Mouse (Mus musculus) ES-Bruce4 (cell line): ENCODE results near the gene Mycbp2.

Experiments used
- CTCF ChIP-seq: IDR thresholded peaks from one replicate; pipeline ENCODE4 v1.8.1; 2011; ENCODE audit warnings: low read depth, low read length
- EP300 ChIP-seq: IDR thresholded peaks from 2 replicates; pipeline ENCODE4 v1.6.1; 2011; ENCODE audit warnings: low read depth, low read length; ENCODE audit not compliant: insufficient read depth
- POLR2A ChIP-seq: IDR thresholded peaks from one replicate; pipeline ENCODE4 v1.8.1; 2011; ENCODE audit warnings: low read length; ENCODE audit not compliant: insufficient read depth

- no peak for TF ChIP-seq POLR2A
- no peak for TF ChIP-seq CTCF
- TF ChIP-seq EP300: no peak
These were observed 258.0 kb downstream of the Mycbp2 start for GRCm38 (mm10) chr14:103088624-103089023.
